Comparison of ENCODE assay signal across 13 mouse cellular contexts in genomic region chr17:84115957-84116339, GRCm38 (mm10).
A peak's percentile ranks its signal among the peaks of the same experiment; 100 is the strongest.
DNase-seq lines count a peak whose midpoint lies in the region; ATAC-seq and TF ChIP-seq lines count a peak whose summit lies in the region.
"Had no signal": no experiment of that assay in that cellular context is flagged by ENCODE, and none has a peak within 500 bp of the region (broad histone marks: within the 10 kb centered on the region; RNA-seq: fewer than 3 reads in every experiment).

No protein-coding gene starts in this region.

- peak overlapping the region; percentile 35 for H3K27ac ChIP-seq in forebrain, embryonic 10.5 days
- no peak overlapping the region for H3K27ac ChIP-seq in forebrain, embryonic 13.5 days
- no peak overlapping the region for H3K27ac ChIP-seq in lung, embryonic 16.5 days (ENCODE audit: low read length)
- peak overlapping the region; percentile 59 for H3K27ac ChIP-seq in liver, embryonic 14.5 days
- H3K27ac ChIP-seq: heart, adult 2 months; limb, embryonic 13.5 days had no signal

- H3K9me3 ChIP-seq in forebrain, embryonic 10.5 days, result no peaks in the 10 kb centered on the region
- no peaks in the 10 kb centered on the region for H3K9me3 ChIP-seq in forebrain, embryonic 13.5 days (replicated peaks)
- H3K9me3 ChIP-seq in lung, embryonic 16.5 days (ENCODE audit: control insufficient read depth, low read length), result no peaks in the 10 kb centered on the region
- no peaks in the 10 kb centered on the region for H3K9me3 ChIP-seq in liver, embryonic 14.5 days (ENCODE audit: control insufficient read depth, low read length)
- H3K9me3 ChIP-seq: limb, embryonic 13.5 days had no signal

- DNase-seq in forebrain, embryonic 10.5 days (ENCODE audit: extremely low spot score, low spot score), result no peak
- DNase-seq in lung, postnatal 25 days (ENCODE audit: low spot score), result no peak
- DNase-seq in adipocyte (ENCODE audit: low spot score), result peak; percentile 42
- no peak for DNase-seq in liver, embryonic 14.5 days (ENCODE audit: low read depth in 3 of 3, low spot score in 3 of 3)
- DNase-seq in urinary bladder, postnatal 36 days (ENCODE audit: low spot score in 2 of 2), result no peak
- DNase-seq in urinary bladder, postnatal 25 days (ENCODE audit: low spot score), result no peak
- DNase-seq: layer of hippocampus, adult 9-11 months had no signal

- H3K4me2 ChIP-seq in forebrain, embryonic 13.5 days, result no peak overlapping the region
- H3K4me2 ChIP-seq in lung, embryonic 16.5 days (ENCODE audit: low read depth, low read length), result no peak overlapping the region
- H3K4me2 ChIP-seq in liver, embryonic 14.5 days (ENCODE audit: low read depth), result peak overlapping the region; percentile 16; the same call in 1 of the 2 replicates
- H3K4me2 ChIP-seq: limb, embryonic 13.5 days; midbrain, embryonic 11.5 days had no signal

- no peak for TF ChIP-seq EP300 in liver, embryonic 14.5 days (IDR thresholded peaks at IDR 0.05; ENCODE audit: low read depth)

- H3K27me3 ChIP-seq in forebrain, embryonic 10.5 days (ENCODE audit: poor library complexity, severe bottlenecking), result peaks cover 17% of the 10 kb centered on the region; the same call in 1 of the 2 replicates
- H3K27me3 ChIP-seq in forebrain, embryonic 13.5 days, result no peaks in the 10 kb centered on the region
- no peaks in the 10 kb centered on the region for H3K27me3 ChIP-seq in lung, embryonic 16.5 days (ENCODE audit: control insufficient read depth, insufficient read depth, low read depth, low read length)
- H3K27me3 ChIP-seq in liver, embryonic 14.5 days (ENCODE audit: control insufficient read depth, insufficient read depth, low read length), result no peaks in the 10 kb centered on the region
- H3K27me3 ChIP-seq: limb, embryonic 13.5 days; Patski had no signal

- no peaks in the 10 kb centered on the region for H3K36me3 ChIP-seq in forebrain, embryonic 10.5 days (replicated peaks)
- H3K36me3 ChIP-seq in forebrain, embryonic 13.5 days (ENCODE audit: poor library complexity, severe bottlenecking), result no peaks in the 10 kb centered on the region
- no peaks in the 10 kb centered on the region for H3K36me3 ChIP-seq in lung, embryonic 16.5 days (ENCODE audit: control insufficient read depth, insufficient read depth, low read length)
- H3K36me3 ChIP-seq in liver, embryonic 14.5 days (replicated peaks; ENCODE audit: control insufficient read depth, insufficient read depth, low read depth), result no peaks in the 10 kb centered on the region
- H3K36me3 ChIP-seq: limb, embryonic 13.5 days had no signal

- no peak overlapping the region for H3K4me3 ChIP-seq in forebrain, embryonic 10.5 days
- H3K4me3 ChIP-seq in forebrain, embryonic 13.5 days, result no peak overlapping the region
- no peak overlapping the region for H3K4me3 ChIP-seq in lung, embryonic 16.5 days (ENCODE audit: low read length)
- H3K4me3 ChIP-seq in liver, embryonic 14.5 days (ENCODE audit: insufficient read depth in 1 of 2, low read depth in 2 of 2, low read length in 2 of 2), result no peak overlapping the region
- H3K4me3 ChIP-seq: heart, adult 2 months; limb, embryonic 13.5 days had no signal

- WGBS in forebrain, embryonic 10.5 days, result 87% methylated on average over 3 of the region's 3 CpGs
- WGBS in forebrain, embryonic 13.5 days, result 51% methylated on average over 3 of the region's 3 CpGs
- 43% methylated on average over 3 of the region's 3 CpGs for WGBS in lung, embryonic 16.5 days
- 43% methylated on average over 3 of the region's 3 CpGs for WGBS in liver, embryonic 14.5 days (ENCODE audit: insufficient replicate concordance)

- ATAC-seq in forebrain, embryonic 13.5 days, result no peak
- no peak for ATAC-seq in lung, embryonic 16.5 days (ENCODE audit: low read depth)
- no peak for ATAC-seq in liver, embryonic 14.5 days (ENCODE audit: insufficient read depth)

- TF ChIP-seq CTCF in liver, embryonic 14.5 days (IDR thresholded peaks at IDR 0.05; ENCODE audit: low read depth), result no peak

- H3K9ac ChIP-seq in forebrain, embryonic 13.5 days, result no peak overlapping the region
- H3K9ac ChIP-seq in lung, embryonic 16.5 days (ENCODE audit: low read length), result 0 out of 2 replicates have a peak overlapping the region, but pooled peaks have one; percentile 19
- peak overlapping the region; percentile 27; the same call in 1 of the 2 replicates for H3K9ac ChIP-seq in liver, embryonic 14.5 days (replicated peaks)
- H3K9ac ChIP-seq: limb, embryonic 13.5 days had no signal

- peaks cover 70% of the 10 kb centered on the region for H3K4me1 ChIP-seq in forebrain, embryonic 10.5 days
- H3K4me1 ChIP-seq in forebrain, embryonic 13.5 days, result peaks cover 17% of the 10 kb centered on the region; the same call in 1 of the 2 replicates
- peaks cover 35% of the 10 kb centered on the region for H3K4me1 ChIP-seq in lung, embryonic 16.5 days (replicated peaks; ENCODE audit: control insufficient read depth, insufficient read depth, low read length)
- peaks cover 63 to 80% of the 10 kb centered on the region in 2 experiments for H3K4me1 ChIP-seq in liver, embryonic 14.5 days (replicated peaks; ENCODE audit: control insufficient read depth in 2 of 2, insufficient read depth in 2 of 2, low read length in 1 of 2)

Comparison
In these comparisons a context has a peak if more than half of its experiments do, and no peak if none do; other contexts are left out.
1. H3K27ac ChIP-seq: peak in forebrain, embryonic 10.5 days (single experiment) and liver, embryonic 14.5 days (single experiment); none in forebrain, embryonic 13.5 days (single experiment) and lung, embryonic 16.5 days (single experiment).